Mouse (Mus musculus): ENCODE results near the gene Rasl10a.

DNA sequence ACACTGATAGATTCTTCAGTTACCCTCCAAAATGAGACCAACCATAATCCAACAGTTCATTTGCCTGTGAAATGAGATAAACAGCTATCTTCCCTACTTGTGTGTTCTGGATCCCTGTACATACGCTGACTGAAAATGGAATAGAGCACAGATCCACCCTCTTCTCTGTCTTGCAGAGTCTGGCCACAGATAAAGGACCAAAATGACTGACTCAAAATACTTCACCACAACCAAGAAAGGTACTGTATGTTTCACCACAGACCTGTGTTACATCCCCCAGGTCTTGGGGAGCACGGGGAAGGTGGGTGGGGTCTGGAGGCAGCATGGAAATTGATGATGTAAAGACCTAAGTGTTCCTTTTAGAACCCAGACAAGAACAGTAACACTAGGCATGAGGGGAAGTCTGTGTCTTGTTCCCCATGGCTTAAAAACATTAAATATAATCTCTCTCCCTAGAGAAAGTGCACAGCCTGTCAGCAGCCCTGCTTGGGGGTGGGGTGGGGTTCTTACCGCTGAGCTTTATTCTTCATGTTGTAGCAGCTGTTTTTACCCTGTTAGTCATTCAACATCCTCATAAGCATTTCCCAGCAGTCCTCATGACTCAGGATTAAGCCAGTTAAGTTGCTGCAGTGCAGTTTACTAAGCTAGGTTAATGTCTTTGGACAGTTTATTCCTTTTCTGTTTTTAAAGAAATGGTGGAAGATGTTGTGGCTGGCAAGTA is 48.4 kb upstream of the Rasl10a start:
- TF ChIP-seq CTCF (IDR thresholded peaks at IDR 0.05; ENCODE audit: low read depth, low read length) (no peak), GATA1 (IDR thresholded peaks at IDR 0.05; ENCODE audit: borderline replicate concordance, low read length) (no peak)
